Mouse (Mus musculus): ENCODE measurements around the gene Prss40.
"Not testable (repeated sequence)": the region's sequence is repeated elsewhere in the genome, so short reads cannot be mapped to it uniquely, and the experiment has no call there.

Prss40 gene

GRCm38 (mm10) chr1:34534574-34534973 is 26.2 kb downstream of the Prss40 start:
- DNase-seq = not testable (repeated sequence)

- DNase-seq = peak; percentile 47
These were observed 37.1 kb downstream of the Prss40 start for GRCm38 (mm10) chr1:34523647-34524046.

DNA sequence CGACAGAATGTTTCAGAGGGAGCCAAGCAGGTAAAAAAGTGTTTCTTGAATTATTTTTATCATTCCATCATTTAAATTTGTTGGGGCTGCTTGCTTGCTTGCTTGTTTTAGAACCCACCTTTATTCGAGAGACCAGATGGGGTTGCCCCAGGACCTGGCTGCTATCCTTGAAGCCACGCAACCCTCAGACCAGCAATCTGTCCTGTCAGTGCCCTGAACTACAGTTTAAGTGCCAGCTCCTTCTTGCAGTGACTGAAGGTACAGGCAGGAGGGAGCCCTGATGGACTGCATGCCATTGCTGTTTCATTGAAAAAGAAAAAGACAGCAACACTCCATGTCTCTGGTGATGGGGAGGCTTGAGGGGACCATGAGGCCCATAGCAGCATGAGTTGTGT is 37.9 kb downstream of the Prss40 start:
- DNase-seq = peak; percentile 89

- DNase-seq = peak; percentile 64
These were observed 38.4 kb downstream of the Prss40 start for GRCm38 (mm10) chr1:34522205-34522849.

DNA sequence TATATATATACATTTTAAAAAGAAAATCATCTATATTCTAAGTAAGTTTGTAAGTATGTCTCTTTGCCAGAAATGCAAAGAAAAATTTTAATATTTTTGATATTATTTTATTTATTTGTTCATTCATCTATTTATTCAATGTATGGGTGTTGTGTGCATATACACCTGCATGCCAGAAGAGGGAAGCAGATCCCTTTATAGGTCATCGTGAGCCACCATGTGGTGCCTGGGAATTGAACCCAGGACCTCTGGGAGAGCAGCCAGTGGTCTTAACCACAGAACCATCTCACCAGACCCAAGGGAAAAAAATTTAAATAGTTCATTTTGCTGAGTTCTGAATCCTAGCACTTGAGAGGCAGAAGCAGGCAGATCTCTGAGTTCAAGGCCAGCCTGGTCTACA is 42.5 kb downstream of the Prss40 start:
- no peak for DNase-seq

DNA sequence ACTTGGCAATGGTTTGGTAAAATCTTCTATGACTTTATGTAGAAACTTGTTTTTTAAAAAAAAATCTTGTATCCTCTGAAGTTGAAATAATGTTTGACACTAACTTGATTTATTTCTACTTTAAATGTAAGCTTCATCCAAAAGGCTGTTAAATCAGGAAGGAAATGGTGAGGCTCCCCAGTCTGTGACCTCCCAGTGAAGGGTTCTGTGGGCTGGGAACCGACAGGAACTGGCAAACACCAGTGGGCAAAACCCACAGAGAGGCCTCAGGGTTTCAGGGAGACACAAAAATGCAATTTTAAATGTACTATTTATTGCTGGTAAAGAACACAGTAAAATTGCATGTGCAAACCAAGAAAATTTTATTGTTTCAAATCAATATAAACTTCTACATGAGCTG is 42.9 kb downstream of the Prss40 start:
- DNase-seq = not testable (repeated sequence)

DNA sequence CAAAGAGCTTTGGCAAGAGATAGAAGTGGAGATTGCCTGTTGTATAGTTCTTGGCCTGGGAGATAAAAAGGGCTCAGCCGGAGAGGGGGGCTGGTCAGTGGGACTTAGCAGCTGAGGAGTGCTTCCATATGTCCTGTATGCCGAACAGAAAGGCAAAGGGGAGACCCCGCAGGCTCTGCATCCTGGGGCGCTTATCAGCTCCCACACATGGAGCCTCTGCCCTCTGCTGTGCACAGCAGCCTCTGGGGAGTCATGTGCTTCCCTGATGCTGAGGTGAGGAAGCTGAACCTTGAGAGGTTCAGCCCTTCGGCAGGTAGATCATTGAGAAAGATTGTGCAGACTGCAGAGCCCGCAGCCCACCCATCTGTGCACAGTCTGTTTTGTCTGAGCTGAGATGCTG is 43.4 kb downstream of the Prss40 start:
- not testable (repeated sequence) for DNase-seq

DNA sequence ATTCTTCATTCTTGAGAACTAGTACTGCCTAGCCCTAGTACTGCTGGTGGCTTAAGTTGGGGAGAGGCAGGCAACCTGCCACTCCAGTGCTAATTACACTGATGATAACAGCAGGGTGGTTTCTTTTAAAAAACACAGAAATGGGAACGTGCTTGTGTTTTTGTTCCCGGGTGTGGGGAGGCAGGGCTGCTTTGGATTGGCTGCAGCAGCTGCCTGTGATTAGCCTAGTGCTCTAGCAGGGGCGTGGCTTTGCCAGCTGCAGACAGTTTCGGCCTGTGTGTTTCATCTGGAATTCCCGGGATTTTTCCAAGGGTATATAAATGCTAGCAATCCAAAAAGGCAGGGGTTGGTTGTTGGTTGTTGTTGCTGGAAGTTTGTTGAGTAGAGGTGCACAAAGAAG is 44.1 kb downstream of the Prss40 start:
- no peak for DNase-seq

DNA sequence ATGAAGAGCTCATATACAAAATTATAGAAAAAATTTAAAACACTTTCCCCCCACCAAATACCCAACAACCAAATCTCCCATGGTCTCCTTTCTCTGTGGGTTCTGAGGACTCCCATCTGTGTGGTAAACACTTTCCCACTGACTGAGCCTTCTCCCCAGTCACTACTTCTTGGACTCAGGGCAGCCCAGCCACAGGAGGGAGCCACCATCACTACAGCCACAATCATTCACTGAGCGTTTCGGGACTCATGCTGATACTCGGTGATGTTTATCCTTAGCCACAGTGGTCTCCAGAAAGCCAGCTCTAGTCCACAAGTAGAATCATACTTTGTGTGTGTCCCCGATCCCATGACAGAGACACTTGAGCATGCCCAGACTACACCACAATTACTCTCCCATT is 47.7 kb downstream of the Prss40 start:
- no peak for DNase-seq

DNA sequence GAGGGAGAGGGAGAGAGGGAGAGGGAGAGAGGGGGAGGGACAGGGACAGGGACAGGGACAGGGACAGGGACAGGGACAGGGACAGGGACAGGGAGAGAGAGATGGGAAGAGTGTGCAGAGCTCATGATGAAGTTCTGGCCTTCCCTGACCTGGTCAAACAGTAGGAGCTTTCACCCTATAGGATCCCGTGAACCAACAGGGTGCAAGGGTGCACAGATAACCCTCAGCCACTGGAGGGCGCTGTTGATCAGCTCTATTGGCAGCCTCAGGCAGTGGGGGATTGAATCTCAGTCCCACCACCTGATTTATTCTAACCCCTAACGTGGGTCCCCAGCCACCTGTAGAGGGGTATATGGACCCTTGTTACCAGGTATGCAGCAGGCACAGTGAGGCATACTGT is 49.7 kb downstream of the Prss40 start:
- peak; percentile 82 for DNase-seq

DNA sequence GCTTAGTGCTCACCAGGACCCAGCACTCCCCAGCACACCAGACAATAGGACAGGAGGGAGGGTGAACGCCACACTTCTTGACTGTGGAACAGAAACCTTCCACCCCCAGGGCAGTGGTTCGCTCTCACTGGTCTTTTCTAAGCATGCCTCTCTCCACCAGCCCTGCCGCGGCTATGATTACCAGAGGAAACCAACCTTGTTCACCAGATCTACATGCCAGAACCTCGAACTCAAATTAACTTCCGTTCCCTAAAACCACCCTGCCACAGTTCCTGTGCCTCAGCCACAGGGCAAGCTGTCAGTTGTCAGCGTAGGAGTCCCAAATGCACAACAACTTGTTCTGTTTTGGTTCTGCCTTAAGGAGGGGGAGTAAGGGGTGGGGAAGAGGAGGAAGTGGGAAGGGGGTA is 50.2 kb downstream of the Prss40 start:
- DNase-seq = no peak

DNA sequence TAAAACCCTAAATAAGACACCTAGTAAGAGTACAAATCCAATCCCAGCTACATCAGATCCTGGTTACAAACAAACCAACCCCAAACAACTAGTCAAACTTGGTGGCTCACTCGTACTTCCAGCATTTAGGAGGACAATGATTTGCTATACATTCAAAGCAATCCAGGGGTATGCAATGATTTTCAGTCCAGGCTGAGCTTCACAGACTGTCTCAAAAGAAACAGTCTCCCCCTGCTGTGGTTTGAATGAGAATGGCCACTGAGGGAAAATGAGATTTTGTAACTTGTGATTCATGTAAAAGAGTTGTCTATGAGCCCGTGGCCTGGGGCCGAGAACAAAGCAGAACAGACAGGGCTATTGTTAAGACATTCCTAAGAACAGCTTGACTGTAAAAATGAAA is 52.8 kb downstream of the Prss40 start:
- no peak for DNase-seq

DNA sequence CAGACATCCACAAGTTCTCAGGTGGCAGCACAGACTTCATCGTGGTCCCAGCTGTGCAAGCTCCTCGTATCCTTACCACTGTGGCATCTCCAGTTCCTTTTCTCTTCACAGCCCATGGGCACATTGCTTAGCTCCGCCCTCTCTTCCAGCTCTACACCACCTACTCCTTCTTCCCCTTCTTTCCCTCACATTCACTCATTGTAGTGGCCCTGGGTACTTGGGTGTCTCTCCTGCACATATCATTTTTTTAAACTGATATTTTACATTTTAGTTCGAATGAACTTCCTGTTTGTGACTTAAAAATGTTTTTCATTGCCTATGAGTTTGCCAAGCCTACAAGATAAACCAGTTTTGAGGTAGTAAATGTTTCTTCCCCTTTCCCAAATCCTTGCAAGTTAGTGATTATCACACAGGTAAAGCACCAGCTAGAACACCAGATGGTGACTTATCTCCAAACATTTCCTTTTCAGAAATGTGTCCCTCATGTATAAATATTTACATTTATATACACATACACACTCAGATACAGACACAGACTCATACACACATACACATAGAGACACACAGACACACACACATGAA is 54.7 kb downstream of the Prss40 start:
- DNase-seq = no peak

GRCm38 (mm10) chr1:34505307-34505706 is 55.4 kb downstream of the Prss40 start:
- DNase-seq = no peak

- DNase-seq = no peak
These were observed 57.8 kb downstream of the Prss40 start for GRCm38 (mm10) chr1:34502991-34503390.
